Mouse (Mus musculus): ENCODE data around the gene Rhox3a2. TPM values are rescaled to one million over a fixed set of nuclear protein-coding genes. Genes with fewer than 3 reads are reported as not detected.
"Not testable (repeated sequence)": the region's sequence is repeated elsewhere in the genome, so short reads cannot be mapped to it uniquely, and the experiment has no call there.

Rhox3a2 gene
- total RNA-seq (2012; rRNA removed) = not detected in 2 replicates
- total RNA-seq (2014; rRNA removed) = not detected in 2 replicates
- polyA plus RNA-seq (2012; ENCODE audit: insufficient read length, low read depth) = not detected in 2 replicates

DNA sequence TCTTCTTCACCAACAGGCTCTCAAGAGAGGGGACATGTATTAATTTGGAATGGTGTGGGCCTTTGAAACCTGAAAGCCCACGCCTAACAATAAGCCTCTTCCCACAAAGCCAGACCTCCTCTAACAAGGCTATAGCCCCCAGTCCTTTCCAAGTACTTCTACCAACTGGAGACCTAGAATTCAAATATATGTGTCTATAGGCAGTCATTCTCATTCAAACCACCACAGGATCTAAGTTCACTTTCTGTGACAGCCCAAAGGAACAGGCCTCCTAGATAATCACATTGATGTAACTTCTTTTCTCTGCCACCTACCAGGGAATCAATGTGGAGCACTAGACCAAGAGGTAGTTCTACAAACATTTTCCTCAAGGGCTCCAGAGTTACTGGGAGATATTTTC, at the start of gene Rhox3a2:
Rhox3a2 (plus strand) TSS at position 301 of the 400 bp plus-strand sequence.
- H3K27me3 ChIP-seq (replicated peaks); H3K36me3 ChIP-seq (replicated peaks in 1 of 2; ENCODE audit: control insufficient read depth in 1 of 2, insufficient read depth in 1 of 2, low read length in 1 of 2); H3K4me2 ChIP-seq (ENCODE audit: insufficient read depth, low read depth, poor library complexity, severe bottlenecking); H3K27ac ChIP-seq (ENCODE audit: insufficient read depth, low read depth); H3K9me3 ChIP-seq (replicated peaks; ENCODE audit: low read length); DNase-seq (ENCODE audit: extremely low read depth); H3K9ac ChIP-seq (ENCODE audit: insufficient read depth, low read depth); in situ Hi-C loops (cut with MboI; ENCODE audit: low pct_ligation_motif_present, low pct_unique_long_range_greater_than_20kb, low sequenced_read_pairs); H3K4me1 ChIP-seq (ENCODE audit: control insufficient read depth in 1 of 2, insufficient read depth in 2 of 2); H3K79me2 ChIP-seq (replicated peaks; ENCODE audit: control insufficient read depth, extremely low read depth, insufficient read depth, poor library complexity, severe bottlenecking); dilution Hi-C loops (cut with MboI; ENCODE audit: extremely low pct_ligation_motif_present, extremely low pct_unique_long_range_greater_than_20kb, low sequenced_read_pairs); H3K4me3 ChIP-seq (replicated peaks in 1 of 3; ENCODE audit: low read depth in 2 of 3, low read length in 2 of 3, poor library complexity in 1 of 3): not testable (repeated sequence)

DNA sequence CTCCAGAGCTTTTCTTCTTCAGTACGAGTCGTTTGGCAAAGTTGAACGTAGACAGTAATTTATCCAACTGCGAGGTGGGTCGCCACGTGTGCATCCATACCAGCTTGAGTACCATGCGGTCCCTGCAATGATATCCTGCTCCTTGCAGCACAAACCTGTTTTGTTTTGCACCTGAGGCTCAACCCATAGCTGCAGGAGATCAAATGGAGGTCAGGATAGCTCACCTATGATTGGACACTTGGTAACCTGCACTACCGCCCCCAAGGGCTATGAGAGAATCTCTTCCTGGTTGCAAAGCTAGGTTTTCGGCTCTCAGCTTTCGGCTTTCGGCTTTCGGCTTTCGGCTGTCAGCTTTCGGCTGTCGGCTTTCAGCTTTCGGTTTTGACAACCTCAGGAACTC, 10.7 kb downstream of the Rhox3a2 start, which contains the start of gene Rhox4a2:
Rhox4a2 (plus strand) TSS at position 301 of the 400 bp plus-strand sequence.
- in situ Hi-C loops (cut with MboI; ENCODE audit: low pct_ligation_motif_present, low pct_unique_long_range_greater_than_20kb, low sequenced_read_pairs); dilution Hi-C loops (cut with MboI; ENCODE audit: extremely low pct_ligation_motif_present, extremely low pct_unique_long_range_greater_than_20kb, low sequenced_read_pairs): not testable (repeated sequence)

DNA sequence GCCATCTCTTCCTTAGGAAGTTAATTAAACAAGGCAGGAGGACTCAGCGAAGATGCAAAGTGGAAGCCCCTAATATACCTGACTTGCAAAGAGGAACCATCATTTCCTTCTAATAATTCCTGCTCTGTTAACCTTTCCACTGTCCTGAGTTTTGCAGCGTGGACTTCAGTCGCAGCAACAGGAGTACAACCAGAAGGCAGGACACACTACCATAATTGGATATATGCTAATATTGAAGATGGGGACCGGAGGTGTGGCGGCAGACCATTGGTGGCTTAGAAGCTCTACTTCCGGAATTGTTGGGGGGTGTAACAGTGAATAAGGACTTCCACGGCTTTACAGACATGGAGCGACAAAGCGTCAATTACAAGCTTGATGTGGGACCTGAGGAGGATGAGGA, 31.9 kb downstream of the Rhox3a2 start, which contains the start of gene Rhox2b:
Rhox2b (plus strand) TSS at position 301 of the 400 bp plus-strand sequence.
- H3K4me1 ChIP-seq (ENCODE audit: control insufficient read depth in 1 of 2, insufficient read depth in 2 of 2); H3K4me3 ChIP-seq (replicated peaks in 1 of 3; ENCODE audit: low read depth in 2 of 3, low read length in 2 of 3, poor library complexity in 1 of 3); DNase-seq (ENCODE audit: extremely low read depth); H3K4me2 ChIP-seq (ENCODE audit: insufficient read depth, low read depth, poor library complexity, severe bottlenecking); H3K79me2 ChIP-seq (replicated peaks; ENCODE audit: control insufficient read depth, extremely low read depth, insufficient read depth, poor library complexity, severe bottlenecking); in situ Hi-C loops (cut with MboI; ENCODE audit: low pct_ligation_motif_present, low pct_unique_long_range_greater_than_20kb, low sequenced_read_pairs); dilution Hi-C loops (cut with MboI; ENCODE audit: extremely low pct_ligation_motif_present, extremely low pct_unique_long_range_greater_than_20kb, low sequenced_read_pairs); H3K36me3 ChIP-seq (replicated peaks in 1 of 2; ENCODE audit: control insufficient read depth in 1 of 2, insufficient read depth in 1 of 2, low read length in 1 of 2); H3K27ac ChIP-seq (ENCODE audit: insufficient read depth, low read depth); H3K27me3 ChIP-seq (replicated peaks); H3K9ac ChIP-seq (ENCODE audit: insufficient read depth, low read depth); H3K9me3 ChIP-seq (replicated peaks; ENCODE audit: low read length): not testable (repeated sequence)

More for the DNA sequence above, 10.7 kb downstream of the Rhox3a2 start, which contains the start of gene Rhox4a2:
- not testable (repeated sequence) for H3K9ac ChIP-seq (ENCODE audit: insufficient read depth, low read depth); H3K4me2 ChIP-seq (ENCODE audit: insufficient read depth, low read depth, poor library complexity, severe bottlenecking); H3K36me3 ChIP-seq (replicated peaks in 1 of 2; ENCODE audit: control insufficient read depth in 1 of 2, insufficient read depth in 1 of 2, low read length in 1 of 2); H3K27me3 ChIP-seq (replicated peaks); H3K9me3 ChIP-seq (replicated peaks; ENCODE audit: low read length); DNase-seq (ENCODE audit: extremely low read depth); H3K4me1 ChIP-seq (ENCODE audit: control insufficient read depth in 1 of 2, insufficient read depth in 2 of 2); H3K79me2 ChIP-seq (replicated peaks; ENCODE audit: control insufficient read depth, extremely low read depth, insufficient read depth, poor library complexity, severe bottlenecking); H3K27ac ChIP-seq (ENCODE audit: insufficient read depth, low read depth); H3K4me3 ChIP-seq (replicated peaks in 1 of 3; ENCODE audit: low read depth in 2 of 3, low read length in 2 of 3, poor library complexity in 1 of 3)

DNA sequence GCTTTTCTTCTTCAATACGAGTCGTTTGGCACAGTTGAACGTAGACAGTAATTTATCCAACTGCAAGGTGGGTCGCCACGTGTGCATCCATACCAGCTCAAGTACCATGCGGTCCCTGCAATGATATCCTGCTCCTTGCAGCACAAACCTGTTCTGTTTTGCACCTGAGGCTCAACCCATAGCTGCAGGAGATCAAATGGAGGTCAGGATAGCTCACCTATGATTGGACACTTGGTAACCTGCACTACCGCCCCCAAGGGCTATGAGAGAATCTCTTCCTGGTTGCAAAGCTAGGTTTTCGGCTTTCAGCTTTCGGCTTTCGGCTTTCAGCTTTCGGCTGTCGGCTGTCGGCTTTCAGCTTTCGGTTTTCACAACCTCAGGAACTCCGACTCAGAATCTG, 52.4 kb downstream of the Rhox3a2 start, which contains the start of gene Rhox4b:
Rhox4b (plus strand) TSS at position 301 of the 400 bp plus-strand sequence.
- H3K4me2 ChIP-seq (ENCODE audit: insufficient read depth, low read depth, poor library complexity, severe bottlenecking); dilution Hi-C loops (cut with MboI; ENCODE audit: extremely low pct_ligation_motif_present, extremely low pct_unique_long_range_greater_than_20kb, low sequenced_read_pairs); H3K79me2 ChIP-seq (replicated peaks; ENCODE audit: control insufficient read depth, extremely low read depth, insufficient read depth, poor library complexity, severe bottlenecking); H3K4me3 ChIP-seq (replicated peaks in 1 of 3; ENCODE audit: low read depth in 2 of 3, low read length in 2 of 3, poor library complexity in 1 of 3); DNase-seq (ENCODE audit: extremely low read depth); in situ Hi-C loops (cut with MboI; ENCODE audit: low pct_ligation_motif_present, low pct_unique_long_range_greater_than_20kb, low sequenced_read_pairs); H3K9me3 ChIP-seq (replicated peaks; ENCODE audit: low read length); H3K9ac ChIP-seq (ENCODE audit: insufficient read depth, low read depth); H3K4me1 ChIP-seq (ENCODE audit: control insufficient read depth in 1 of 2, insufficient read depth in 2 of 2); H3K27ac ChIP-seq (ENCODE audit: insufficient read depth, low read depth); H3K36me3 ChIP-seq (replicated peaks in 1 of 2; ENCODE audit: control insufficient read depth in 1 of 2, insufficient read depth in 1 of 2, low read length in 1 of 2); H3K27me3 ChIP-seq (replicated peaks): not testable (repeated sequence)

Other genes with a start within 250 kb of the Rhox3a2 start
Only the 20 nearest of the 23 such genes appear.
- gene Ndufa1, start 188.9 kb upstream of the Rhox3a2 start, total RNA-seq (2012; rRNA removed) = 268 and 273 TPM in 2 replicates
- 165 and 188 TPM in 2 replicates for gene Ndufa1, start 188.9 kb upstream of the Rhox3a2 start, total RNA-seq (2014; rRNA removed)
- 190 and 191 TPM in 2 replicates for gene Ndufa1, start 188.9 kb upstream of the Rhox3a2 start, polyA plus RNA-seq (2012; ENCODE audit: insufficient read length, low read depth)
- 9.6 and 12.5 TPM in 2 replicates for gene Rnf113a1, start 188.8 kb upstream of the Rhox3a2 start, total RNA-seq (2012; rRNA removed)
- 10.0 and 11.0 TPM in 2 replicates for gene Rnf113a1, start 188.8 kb upstream of the Rhox3a2 start, total RNA-seq (2014; rRNA removed)
- gene Rnf113a1, start 188.8 kb upstream of the Rhox3a2 start, polyA plus RNA-seq (2012; ENCODE audit: insufficient read length, low read depth) = 9.9 and 11.1 TPM in 2 replicates
- gene Gm9, start 169.0 kb upstream of the Rhox3a2 start, total RNA-seq (2012; rRNA removed) = not detected in 2 replicates
- gene Gm9, start 169.0 kb upstream of the Rhox3a2 start, total RNA-seq (2014; rRNA removed) = not detected in 2 replicates
- gene Gm9, start 169.0 kb upstream of the Rhox3a2 start, polyA plus RNA-seq (2012; ENCODE audit: insufficient read length, low read depth) = not detected in 2 replicates
- gene Rhox1, start 157.8 kb upstream of the Rhox3a2 start, total RNA-seq (2012; rRNA removed) = not detected in 2 replicates
- gene Rhox1, start 157.8 kb upstream of the Rhox3a2 start, total RNA-seq (2014; rRNA removed) = not detected in 2 replicates
- gene Rhox1, start 157.8 kb upstream of the Rhox3a2 start, polyA plus RNA-seq (2012; ENCODE audit: insufficient read length, low read depth) = not detected in 2 replicates
- 0.21 TPM in 1 of 2 replicates, not detected in the other for gene Rhox2a, start 135.1 kb upstream of the Rhox3a2 start, total RNA-seq (2012; rRNA removed)
- not detected in 2 replicates for gene Rhox2a, start 135.1 kb upstream of the Rhox3a2 start, total RNA-seq (2014; rRNA removed)
- gene Rhox2a, start 135.1 kb upstream of the Rhox3a2 start, polyA plus RNA-seq (2012; ENCODE audit: insufficient read length, low read depth) = not detected in 2 replicates
- not detected in 2 replicates for gene Rhox3a, start 130.1 kb upstream of the Rhox3a2 start, total RNA-seq (2012; rRNA removed)
- gene Rhox3a, start 130.1 kb upstream of the Rhox3a2 start, total RNA-seq (2014; rRNA removed) = not detected in 2 replicates
- 0.52 TPM in 1 of 2 replicates, not detected in the other for gene Rhox3a, start 130.1 kb upstream of the Rhox3a2 start, polyA plus RNA-seq (2012; ENCODE audit: insufficient read length, low read depth)
- 3.8 and 4.8 TPM in 2 replicates for gene Rhox4a, start 114.7 kb upstream of the Rhox3a2 start, total RNA-seq (2012; rRNA removed)
- 7.2 and 8.2 TPM in 2 replicates for gene Rhox4a, start 114.7 kb upstream of the Rhox3a2 start, total RNA-seq (2014; rRNA removed)
- gene Rhox4a, start 114.7 kb upstream of the Rhox3a2 start, polyA plus RNA-seq (2012; ENCODE audit: insufficient read length, low read depth) = 32.8 TPM in 1 of 2 replicates, not detected in the other
- gene Rhox4a2, start 10.8 kb downstream of the Rhox3a2 start, total RNA-seq (2012; rRNA removed) = 1.7 TPM in 1 of 2 replicates, not detected in the other
- gene Rhox4a2, start 10.8 kb downstream of the Rhox3a2 start, total RNA-seq (2014; rRNA removed) = 9.8 and 16.4 TPM in 2 replicates
- 0.36 and 36.6 TPM in 2 replicates for gene Rhox4a2, start 10.8 kb downstream of the Rhox3a2 start, polyA plus RNA-seq (2012; ENCODE audit: insufficient read length, low read depth)
- gene Rhox2b, start 32.0 kb downstream of the Rhox3a2 start, total RNA-seq (2012; rRNA removed) = not detected in 2 replicates
- 0.34 TPM in 1 of 2 replicates, not detected in the other for gene Rhox2b, start 32.0 kb downstream of the Rhox3a2 start, total RNA-seq (2014; rRNA removed)
- gene Rhox2b, start 32.0 kb downstream of the Rhox3a2 start, polyA plus RNA-seq (2012; ENCODE audit: insufficient read length, low read depth) = 0.35 TPM in 1 of 2 replicates, not detected in the other
- gene Rhox4b, start 52.5 kb downstream of the Rhox3a2 start, total RNA-seq (2012; rRNA removed) = 1.6 and 3.9 TPM in 2 replicates
- not detected in 2 replicates for gene Rhox4b, start 52.5 kb downstream of the Rhox3a2 start, total RNA-seq (2014; rRNA removed)
- 0.51 and 0.56 TPM in 2 replicates for gene Rhox4b, start 52.5 kb downstream of the Rhox3a2 start, polyA plus RNA-seq (2012; ENCODE audit: insufficient read length, low read depth)
- not detected in 2 replicates for gene Rhox2c, start 73.7 kb downstream of the Rhox3a2 start, total RNA-seq (2012; rRNA removed)
- gene Rhox2c, start 73.7 kb downstream of the Rhox3a2 start, total RNA-seq (2014; rRNA removed) = not detected in 2 replicates
- not detected in 2 replicates for gene Rhox2c, start 73.7 kb downstream of the Rhox3a2 start, polyA plus RNA-seq (2012; ENCODE audit: insufficient read length, low read depth)
- not detected in 2 replicates for gene Rhox3c, start 78.6 kb downstream of the Rhox3a2 start, total RNA-seq (2012; rRNA removed)
- gene Rhox3c, start 78.6 kb downstream of the Rhox3a2 start, total RNA-seq (2014; rRNA removed) = not detected in 2 replicates
- not detected in 2 replicates for gene Rhox3c, start 78.6 kb downstream of the Rhox3a2 start, polyA plus RNA-seq (2012; ENCODE audit: insufficient read length, low read depth)
- gene Rhox4c, start 100.3 kb downstream of the Rhox3a2 start, total RNA-seq (2012; rRNA removed) = not detected in 2 replicates
- not detected in 2 replicates for gene Rhox4c, start 100.3 kb downstream of the Rhox3a2 start, total RNA-seq (2014; rRNA removed)
- not detected in 2 replicates for gene Rhox4c, start 100.3 kb downstream of the Rhox3a2 start, polyA plus RNA-seq (2012; ENCODE audit: insufficient read length, low read depth)
- gene Rhox2d, start 113.4 kb downstream of the Rhox3a2 start, total RNA-seq (2012; rRNA removed) = not detected in 2 replicates
- not detected in 2 replicates for gene Rhox2d, start 113.4 kb downstream of the Rhox3a2 start, total RNA-seq (2014; rRNA removed)
- not detected in 2 replicates for gene Rhox2d, start 113.4 kb downstream of the Rhox3a2 start, polyA plus RNA-seq (2012; ENCODE audit: insufficient read length, low read depth)
- not detected in 2 replicates for gene Rhox4d, start 134.3 kb downstream of the Rhox3a2 start, total RNA-seq (2012; rRNA removed)
- not detected in 2 replicates for gene Rhox4d, start 134.3 kb downstream of the Rhox3a2 start, total RNA-seq (2014; rRNA removed)
- gene Rhox4d, start 134.3 kb downstream of the Rhox3a2 start, polyA plus RNA-seq (2012; ENCODE audit: insufficient read length, low read depth) = 0.33 TPM in 1 of 2 replicates, not detected in the other
- not detected in 2 replicates for gene Rhox2e, start 150.4 kb downstream of the Rhox3a2 start, total RNA-seq (2012; rRNA removed)
- gene Rhox2e, start 150.4 kb downstream of the Rhox3a2 start, total RNA-seq (2014; rRNA removed) = not detected in 2 replicates
- gene Rhox2e, start 150.4 kb downstream of the Rhox3a2 start, polyA plus RNA-seq (2012; ENCODE audit: insufficient read length, low read depth) = not detected in 2 replicates
- not detected in 2 replicates for gene Rhox3e, start 162.0 kb downstream of the Rhox3a2 start, total RNA-seq (2012; rRNA removed)
- not detected in 2 replicates for gene Rhox3e, start 162.0 kb downstream of the Rhox3a2 start, total RNA-seq (2014; rRNA removed)
- not detected in 2 replicates for gene Rhox3e, start 162.0 kb downstream of the Rhox3a2 start, polyA plus RNA-seq (2012; ENCODE audit: insufficient read length, low read depth)
- gene Rhox4e, start 177.4 kb downstream of the Rhox3a2 start, total RNA-seq (2012; rRNA removed) = not detected in 2 replicates
- not detected in 2 replicates for gene Rhox4e, start 177.4 kb downstream of the Rhox3a2 start, total RNA-seq (2014; rRNA removed)
- not detected in 2 replicates for gene Rhox4e, start 177.4 kb downstream of the Rhox3a2 start, polyA plus RNA-seq (2012; ENCODE audit: insufficient read length, low read depth)
- gene Rhox2f, start 191.4 kb downstream of the Rhox3a2 start, total RNA-seq (2012; rRNA removed) = not detected in 2 replicates
- gene Rhox2f, start 191.4 kb downstream of the Rhox3a2 start, total RNA-seq (2014; rRNA removed) = not detected in 2 replicates
- not detected in 2 replicates for gene Rhox2f, start 191.4 kb downstream of the Rhox3a2 start, polyA plus RNA-seq (2012; ENCODE audit: insufficient read length, low read depth)
- gene Rhox3f, start 201.0 kb downstream of the Rhox3a2 start, total RNA-seq (2012; rRNA removed) = not detected in 2 replicates
- not detected in 2 replicates for gene Rhox3f, start 201.0 kb downstream of the Rhox3a2 start, total RNA-seq (2014; rRNA removed)
- gene Rhox3f, start 201.0 kb downstream of the Rhox3a2 start, polyA plus RNA-seq (2012; ENCODE audit: insufficient read length, low read depth) = not detected in 2 replicates

Measured in CH12.LX (cell line).